Mouse (Mus musculus): ENCODE results near the gene Ostn. TPM values are rescaled to one million over a fixed set of nuclear protein-coding genes. Genes with fewer than 3 reads are reported as not detected.

Gene Ostn
- polyA plus RNA-seq, 1 experiment from 2014 or later = not detected

DNA sequence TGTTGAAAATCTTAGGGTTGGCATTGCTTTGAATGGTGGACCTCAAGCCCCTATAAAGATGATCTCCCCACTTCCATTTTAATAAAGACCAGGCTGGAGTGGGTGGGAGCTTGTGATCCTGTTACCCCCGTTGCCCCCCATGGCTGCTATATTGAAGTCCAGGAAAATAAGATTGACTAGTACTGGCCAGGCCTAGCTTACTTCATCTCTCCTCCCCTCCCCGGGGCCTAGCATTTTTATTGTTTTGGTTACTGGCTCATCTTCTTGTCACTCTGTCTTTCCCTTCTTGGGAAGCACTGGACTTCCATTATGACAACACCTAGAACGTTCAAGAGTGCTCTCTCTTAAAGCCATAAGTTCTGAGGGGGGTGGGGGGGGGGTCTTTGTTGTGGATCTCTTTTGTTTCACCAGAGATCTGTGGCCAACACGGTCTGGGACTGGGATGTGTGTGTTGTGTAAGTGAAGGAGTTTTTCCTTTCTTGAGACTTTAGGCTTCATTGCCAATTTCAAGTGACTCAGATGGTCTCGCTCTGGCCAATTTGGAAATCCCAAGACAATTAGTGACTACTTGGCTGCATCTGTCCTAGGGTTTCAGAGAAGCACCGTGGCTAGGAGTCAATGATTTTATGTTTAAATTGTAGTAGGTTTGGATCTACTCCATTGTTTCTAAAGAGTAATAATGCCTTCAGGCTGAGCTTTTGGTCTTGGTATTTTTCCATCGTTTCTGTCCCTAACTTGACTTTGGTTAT is 82.4 kb downstream of the Ostn start:
- Histone ChIP-seq H3K4me2 (replicated peaks; ENCODE audit: low read depth) (peak overlapping the region; percentile 73), H3K4me1 (replicated peaks; ENCODE audit: control insufficient read depth, insufficient read depth, low read length) (peaks cover 12% of the 10 kb centered on the region; the same call in 1 of the 2 replicates), H3K27me3 (replicated peaks; ENCODE audit: control insufficient read depth, insufficient read depth, low read length) (no peaks in the 10 kb centered on the region), H3K9me3 (ENCODE audit: control insufficient read depth) (no peaks in the 10 kb centered on the region), H3K9ac (ENCODE audit: low read depth, low read length) (peak overlapping the region; percentile 98), H3K36me3 (ENCODE audit: control insufficient read depth, insufficient read depth) (no peaks in the 10 kb centered on the region), H3K27ac (ENCODE audit: low read depth, low read length) (peak overlapping the region; percentile 97), H3K4me3 (ENCODE audit: low read depth, low read length) (peak overlapping the region; percentile 88)
- no peak for TF ChIP-seq CTCF (IDR thresholded peaks at IDR 0.05; ENCODE audit: low read depth)
- WGBS = 20% methylated on average over 7 of the region's 7 CpGs
- no peak for ATAC-seq

GRCm38 (mm10) chr16:27390306-27390705 is 83.0 kb downstream of the Ostn start:
- peak overlapping the region; percentile 88 for H3K4me3 ChIP-seq (ENCODE audit: low read depth, low read length)
- peak overlapping the region; percentile 73 for H3K4me2 ChIP-seq (replicated peaks; ENCODE audit: low read depth)
- H3K27me3 ChIP-seq (replicated peaks; ENCODE audit: control insufficient read depth, insufficient read depth, low read length) = no peaks in the 10 kb centered on the region
- H3K9me3 ChIP-seq (ENCODE audit: control insufficient read depth) = no peaks in the 10 kb centered on the region
- 67% methylated on average over 4 of the region's 4 CpGs for WGBS
- TF ChIP-seq CTCF (IDR thresholded peaks at IDR 0.05; ENCODE audit: low read depth) = no peak
- H3K27ac ChIP-seq (ENCODE audit: low read depth, low read length) = no peak overlapping the region
- ATAC-seq = no peak
- no peaks in the 10 kb centered on the region for H3K36me3 ChIP-seq (ENCODE audit: control insufficient read depth, insufficient read depth)
- no peak overlapping the region for H3K9ac ChIP-seq (ENCODE audit: low read depth, low read length)
- H3K4me1 ChIP-seq (replicated peaks; ENCODE audit: control insufficient read depth, insufficient read depth, low read length) = peaks cover 12% of the 10 kb centered on the region; the same call in 1 of the 2 replicates

- H3K4me2 ChIP-seq (replicated peaks; ENCODE audit: low read depth) = no peak overlapping the region
- no peak overlapping the region for H3K4me3 ChIP-seq (ENCODE audit: low read depth, low read length)
- H3K27ac ChIP-seq (ENCODE audit: low read depth, low read length) = no peak overlapping the region
- 60% methylated on average over 2 of the region's 2 CpGs for WGBS
- no peaks in the 10 kb centered on the region for H3K9me3 ChIP-seq (ENCODE audit: control insufficient read depth)
- H3K9ac ChIP-seq (ENCODE audit: low read depth, low read length) = no peak overlapping the region
- TF ChIP-seq CTCF (IDR thresholded peaks at IDR 0.05; ENCODE audit: low read depth) = no peak
- H3K36me3 ChIP-seq (ENCODE audit: control insufficient read depth, insufficient read depth) = no peaks in the 10 kb centered on the region
- H3K27me3 ChIP-seq (replicated peaks; ENCODE audit: control insufficient read depth, insufficient read depth, low read length) = no peaks in the 10 kb centered on the region
- peaks cover 11% of the 10 kb centered on the region; the same call in 1 of the 2 replicates for H3K4me1 ChIP-seq (replicated peaks; ENCODE audit: control insufficient read depth, insufficient read depth, low read length)
- ATAC-seq = no peak
Observed at GRCm38 (mm10) chr16:27391845-27392244, 84.6 kb downstream of the Ostn start.

DNA sequence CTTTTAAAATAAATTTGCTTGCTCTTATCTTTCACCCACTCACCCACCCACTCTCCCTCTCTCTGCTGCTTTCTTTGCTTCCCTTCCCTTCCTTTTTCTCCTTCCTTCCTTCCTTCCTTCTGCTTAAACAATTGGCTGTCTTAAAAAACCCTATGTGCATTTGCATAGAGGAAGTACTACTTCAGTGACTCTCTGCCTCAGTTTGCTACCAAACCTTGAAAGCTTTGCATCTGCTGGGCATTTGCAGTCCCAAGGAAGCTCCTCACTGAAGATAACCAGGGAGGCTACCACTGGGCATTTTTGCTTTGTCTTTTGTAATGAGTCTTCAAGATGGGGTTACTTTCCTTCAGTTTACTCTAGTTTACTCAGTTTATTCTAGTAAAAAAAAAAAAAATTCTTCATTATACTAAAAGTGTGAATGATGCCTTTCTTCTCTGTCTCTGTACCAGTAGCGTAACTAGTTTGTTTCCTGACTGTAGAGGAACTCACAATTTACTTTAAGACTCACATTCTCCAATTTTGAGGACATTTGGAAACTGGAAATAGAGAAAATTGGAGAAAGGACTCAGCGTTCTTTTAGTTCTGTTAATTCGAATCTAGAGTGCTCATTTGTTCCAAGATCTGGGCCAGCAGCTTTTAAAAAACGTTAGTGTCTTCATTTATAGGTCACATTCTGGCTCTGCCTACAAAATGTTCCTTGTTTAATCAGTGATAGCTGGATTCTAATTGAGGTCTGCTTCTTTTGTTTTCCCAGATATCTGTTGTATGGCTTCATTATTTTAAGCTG is 88.2 kb downstream of the Ostn start:
- Histone ChIP-seq H3K27ac (ENCODE audit: low read depth, low read length) (no peak overlapping the region), H3K4me3 (ENCODE audit: low read depth, low read length) (no peak overlapping the region), H3K9me3 (ENCODE audit: control insufficient read depth) (no peaks in the 10 kb centered on the region), H3K36me3 (ENCODE audit: control insufficient read depth, insufficient read depth) (no peaks in the 10 kb centered on the region), H3K27me3 (replicated peaks; ENCODE audit: control insufficient read depth, insufficient read depth, low read length) (no peaks in the 10 kb centered on the region), H3K9ac (ENCODE audit: low read depth, low read length) (no peak overlapping the region), H3K4me2 (replicated peaks; ENCODE audit: low read depth) (no peak overlapping the region), H3K4me1 (replicated peaks; ENCODE audit: control insufficient read depth, insufficient read depth, low read length) (0 out of 2 replicates have a peak, but pooled peaks cover 7% of the 10 kb centered on the region)
- TF ChIP-seq CTCF (IDR thresholded peaks at IDR 0.05; ENCODE audit: low read depth) = no peak
- 81% methylated on average over 4 of the region's 4 CpGs for WGBS
- no peak for ATAC-seq

- no peak overlapping the region for H3K4me2 ChIP-seq (replicated peaks; ENCODE audit: low read depth)
- H3K9me3 ChIP-seq (ENCODE audit: control insufficient read depth) = no peaks in the 10 kb centered on the region
- 89% methylated on average over 1 of the region's 1 CpGs for WGBS
- no peak for TF ChIP-seq CTCF (IDR thresholded peaks at IDR 0.05; ENCODE audit: low read depth)
- no peak overlapping the region for H3K9ac ChIP-seq (ENCODE audit: low read depth, low read length)
- no peak overlapping the region for H3K4me3 ChIP-seq (ENCODE audit: low read depth, low read length)
- H3K36me3 ChIP-seq (ENCODE audit: control insufficient read depth, insufficient read depth) = no peaks in the 10 kb centered on the region
- H3K27ac ChIP-seq (ENCODE audit: low read depth, low read length) = no peak overlapping the region
- H3K4me1 ChIP-seq (replicated peaks; ENCODE audit: control insufficient read depth, insufficient read depth, low read length) = 0 out of 2 replicates have a peak, but pooled peaks cover 5% of the 10 kb centered on the region
- no peak for ATAC-seq
- H3K27me3 ChIP-seq (replicated peaks; ENCODE audit: control insufficient read depth, insufficient read depth, low read length) = no peaks in the 10 kb centered on the region
Observed at GRCm38 (mm10) chr16:27396951-27397350, 89.7 kb downstream of the Ostn start.

- Histone ChIP-seq H3K27ac (ENCODE audit: low read depth, low read length) (no peak overlapping the region), H3K4me1 (replicated peaks; ENCODE audit: control insufficient read depth, insufficient read depth, low read length) (0 out of 2 replicates have a peak, but pooled peaks cover 5% of the 10 kb centered on the region), H3K27me3 (replicated peaks; ENCODE audit: control insufficient read depth, insufficient read depth, low read length) (no peaks in the 10 kb centered on the region), H3K9me3 (ENCODE audit: control insufficient read depth) (no peaks in the 10 kb centered on the region), H3K9ac (ENCODE audit: low read depth, low read length) (no peak overlapping the region), H3K4me2 (replicated peaks; ENCODE audit: low read depth) (no peak overlapping the region), H3K36me3 (ENCODE audit: control insufficient read depth, insufficient read depth) (no peaks in the 10 kb centered on the region), H3K4me3 (ENCODE audit: low read depth, low read length) (no peak overlapping the region)
- ATAC-seq = no peak
- TF ChIP-seq CTCF (IDR thresholded peaks at IDR 0.05; ENCODE audit: low read depth) = no peak
- 79% methylated on average over 3 of the region's 3 CpGs for WGBS
Observed at GRCm38 (mm10) chr16:27399026-27399718, 91.9 kb downstream of the Ostn start.
